Mouse (Mus musculus) left cerebral cortex, adult 8-10 months (tissue): ENCODE measurements around the gene Acot3. TPM values are rescaled to one million over a fixed set of nuclear protein-coding genes. Genes with fewer than 3 reads are reported as not detected.
"Not testable (repeated sequence)": the region's sequence is repeated elsewhere in the genome, so short reads cannot be mapped to it uniquely, and the experiment has no call there.

Source experiments
- DNase-seq, 2 experiments: peaks; one replicate each; pipeline ENCODE4 v3.0.0; 2022; ENCODE audit warnings: low spot score in 2 of 2
- total RNA-seq, 4 experiments: library from RNA; stranded (reverse); gene quantifications; 2 replicates each; pipeline ENCODE4 v1.2.4; 2022

The Acot3 gene
- total RNA-seq = 1 to 10 TPM; 2.0 to 3.2 (median 2.5) TPM

DNA sequence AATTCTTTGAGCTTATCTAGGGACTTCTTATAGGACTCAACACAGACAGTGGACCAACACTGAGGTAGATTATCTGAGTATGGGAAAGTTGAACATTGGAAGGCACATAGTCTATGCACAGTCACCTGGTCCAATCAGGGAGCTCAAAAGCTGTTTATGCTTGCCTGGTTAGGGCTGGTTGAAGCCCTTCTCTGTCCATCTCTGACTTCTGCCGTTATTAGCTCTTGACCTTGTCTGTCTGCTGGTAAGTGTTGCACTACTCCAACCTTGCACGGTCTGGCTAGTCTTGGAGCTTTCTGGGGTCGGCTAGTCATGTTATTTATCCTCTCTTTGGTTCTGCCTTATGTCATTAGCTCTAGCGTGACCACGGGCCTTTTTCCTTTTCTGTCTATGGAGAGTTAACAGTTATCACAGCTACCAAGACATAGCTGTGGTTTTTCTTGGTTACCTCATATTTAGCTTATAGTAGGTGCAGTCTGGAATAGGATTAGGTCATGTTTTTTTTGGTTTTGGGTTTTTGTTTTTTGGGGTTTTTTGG, at the start of gene Acot3:
Acot3 (plus strand) TSS at position 208 of the 538 bp plus-strand sequence.
- no peak for DNase-seq

DNA sequence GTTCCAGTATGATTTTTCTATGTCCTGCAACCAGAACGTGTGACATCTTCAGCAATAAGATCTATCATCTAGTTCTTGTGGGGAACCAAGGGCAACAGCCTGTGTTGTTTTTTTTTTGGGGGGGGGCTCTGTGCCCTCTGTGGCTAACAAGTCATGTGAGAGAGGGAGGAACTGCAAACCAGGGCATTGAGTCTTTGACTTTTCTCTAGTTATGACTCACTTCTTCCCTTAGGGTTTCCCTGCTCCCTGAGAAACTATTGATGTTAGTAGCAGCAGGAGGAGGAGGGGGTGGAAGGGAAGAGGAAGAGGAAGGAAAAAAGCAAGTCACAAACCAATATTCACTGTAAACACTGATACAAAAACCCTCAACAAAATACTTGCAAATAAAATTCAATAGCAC, 48.1 kb upstream of the Acot3 start:
- DNase-seq = no peak

DNA sequence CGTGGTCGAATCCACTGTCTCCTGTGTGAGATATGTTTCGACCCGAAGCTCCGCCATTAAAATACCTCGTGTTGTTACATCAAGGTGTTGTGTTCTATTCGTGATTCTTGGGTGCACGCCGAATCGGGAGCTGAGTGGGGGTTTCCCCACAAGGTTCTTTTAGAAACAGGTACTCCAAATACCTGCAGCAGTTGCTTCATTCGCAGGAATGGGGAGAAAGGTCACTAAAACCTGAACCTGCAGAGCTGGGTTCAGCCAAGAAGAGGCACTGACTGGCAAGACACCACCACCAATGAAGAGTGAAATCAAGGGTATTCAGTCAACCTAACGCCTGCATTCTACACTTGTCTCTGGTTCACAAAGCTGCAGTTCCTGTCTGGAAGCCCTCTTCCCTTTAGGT, 43.7 kb upstream of the Acot3 start:
- no peak for DNase-seq

DNA sequence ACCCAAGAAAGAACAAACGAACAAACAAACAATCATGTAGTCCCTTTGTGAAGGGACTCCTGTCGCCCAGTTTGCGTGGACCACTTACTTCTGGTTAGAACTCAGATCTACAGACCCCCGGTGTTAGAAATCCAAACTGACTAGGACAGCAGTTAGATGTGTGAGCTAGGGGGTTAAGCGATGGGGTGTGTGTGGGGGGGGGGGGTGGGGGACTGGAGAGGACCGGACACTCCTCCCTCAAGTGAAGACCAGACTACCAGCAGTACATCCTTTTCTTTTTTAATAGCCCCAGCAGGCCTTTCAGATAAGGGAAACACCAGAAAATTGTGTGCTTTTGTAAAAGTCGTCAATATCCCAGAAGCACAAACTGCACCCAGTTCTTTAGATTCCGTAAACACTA, 43.2 kb upstream of the Acot3 start:
- DNase-seq = no peak

DNA sequence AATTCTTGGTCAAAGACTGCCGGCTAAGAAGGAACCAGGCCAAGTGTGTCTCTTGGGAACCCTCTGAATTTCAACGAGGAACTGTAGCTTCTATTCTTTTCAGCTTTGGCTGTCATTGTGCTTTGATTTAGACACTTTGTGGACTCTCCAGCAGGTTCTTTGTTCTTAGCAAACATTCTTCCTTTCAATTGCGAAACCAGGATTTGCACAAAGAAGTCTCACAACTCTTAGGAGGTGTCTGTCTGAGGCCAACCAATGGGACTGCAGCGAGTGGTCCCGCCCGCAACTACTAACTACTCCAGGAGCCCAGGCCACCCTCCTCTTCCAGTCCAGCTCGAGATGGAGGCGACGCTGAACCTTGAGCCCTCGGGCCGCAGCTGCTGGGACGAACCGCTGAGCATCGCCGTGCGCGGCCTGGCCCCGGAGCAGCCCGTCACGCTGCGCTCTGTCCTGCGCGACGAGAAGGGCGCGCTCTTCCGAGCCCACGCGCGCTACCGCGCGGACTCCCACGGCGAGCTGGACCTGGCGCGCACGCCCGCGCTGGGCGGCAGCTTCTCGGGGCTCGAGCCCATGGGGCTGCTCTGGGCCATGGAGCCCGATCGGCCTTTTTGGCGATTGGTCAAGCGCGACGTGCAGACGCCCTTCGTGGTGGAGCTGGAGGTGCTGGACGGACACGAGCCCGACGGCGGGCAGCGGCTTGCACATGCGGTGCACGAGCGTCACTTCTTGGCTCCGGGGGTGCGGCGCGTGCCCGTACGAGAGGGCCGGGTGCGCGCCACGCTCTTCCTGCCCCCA, 42.6 kb upstream of the Acot3 start, which contains the start of gene Acot1:
Acot1 (plus strand) TSS at position 320 of the 795 bp plus-strand sequence.
- DNase-seq = peak in 1 of 2 experiments; percentile 61

DNA sequence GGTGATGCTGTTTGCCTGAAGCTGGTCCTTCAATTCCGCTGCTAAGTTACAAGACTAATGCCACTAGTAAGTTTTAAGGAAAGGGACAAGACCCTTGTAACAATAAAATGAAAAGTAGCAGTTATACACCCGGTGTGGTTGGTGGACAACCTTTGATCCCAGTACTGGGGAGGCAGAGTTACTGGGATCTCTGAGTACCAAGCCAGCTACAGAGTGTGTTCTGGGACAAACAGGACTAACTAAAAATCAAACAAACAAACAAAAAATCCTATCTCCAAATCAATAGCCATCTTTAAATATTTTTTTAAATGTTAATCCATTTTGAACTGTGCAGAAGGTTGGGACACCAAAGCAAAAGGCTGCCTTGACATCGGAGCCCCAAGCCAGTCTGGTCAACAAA, 41.7 kb upstream of the Acot3 start:
- no peak for DNase-seq

DNA sequence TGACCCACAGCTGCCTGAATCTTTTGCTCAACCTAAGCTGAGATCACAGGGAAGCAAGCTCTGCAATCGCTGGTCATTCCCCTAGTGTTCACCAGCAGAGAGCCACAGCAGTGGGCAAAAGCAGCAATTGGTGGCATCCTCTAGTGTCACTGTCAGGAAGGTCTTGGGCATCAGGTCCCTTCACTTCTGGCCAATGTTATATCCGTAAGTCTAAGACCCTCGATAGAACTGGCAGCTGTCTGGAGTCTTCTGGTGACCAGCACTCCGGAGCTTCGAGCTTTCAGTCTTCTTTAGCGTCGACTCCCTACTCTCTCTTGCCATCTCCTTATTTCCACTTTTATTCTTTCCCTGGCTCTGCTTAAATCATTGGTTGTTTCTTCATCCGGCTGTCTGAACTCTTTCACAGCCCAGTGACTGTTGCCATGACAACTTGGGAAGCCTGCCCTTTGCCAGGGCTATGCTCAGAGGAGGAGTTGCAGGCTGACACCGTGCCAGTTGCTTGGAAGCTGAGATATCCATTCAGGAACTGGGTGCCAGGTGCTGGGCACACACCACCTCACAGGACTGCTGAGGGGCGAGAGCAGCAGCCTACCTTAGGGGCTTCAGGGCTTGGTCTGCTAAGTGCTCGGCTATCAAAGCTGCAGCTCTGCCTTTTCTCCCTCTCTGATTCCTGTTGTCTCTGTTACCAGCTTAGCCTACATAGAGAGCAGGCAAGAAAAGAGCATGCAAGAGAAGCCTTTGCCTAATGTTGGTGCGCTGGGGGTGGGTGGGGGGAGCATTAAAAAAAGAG, 40.5 kb upstream of the Acot3 start:
- DNase-seq = peak; percentile 43 to 74

DNA sequence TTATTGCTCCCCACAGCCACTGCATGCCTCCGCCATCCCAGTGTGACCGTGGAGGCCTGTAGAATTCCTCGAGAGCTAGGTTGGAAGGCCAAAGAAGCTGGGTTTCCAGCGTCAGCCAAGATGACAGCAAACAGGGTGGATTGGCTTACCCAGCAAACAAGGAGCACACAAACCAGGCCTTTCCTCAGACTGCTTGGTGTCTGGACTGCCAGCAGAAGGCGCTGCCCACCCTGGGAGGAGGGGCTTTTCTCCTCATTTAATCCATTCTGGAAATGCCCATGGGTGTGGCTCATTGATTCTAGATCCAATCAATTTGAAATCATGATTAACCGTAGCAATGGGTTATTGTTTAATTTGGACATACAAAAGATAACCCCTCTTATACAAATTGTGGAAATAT, 38.8 kb upstream of the Acot3 start:
- DNase-seq = no peak

DNA sequence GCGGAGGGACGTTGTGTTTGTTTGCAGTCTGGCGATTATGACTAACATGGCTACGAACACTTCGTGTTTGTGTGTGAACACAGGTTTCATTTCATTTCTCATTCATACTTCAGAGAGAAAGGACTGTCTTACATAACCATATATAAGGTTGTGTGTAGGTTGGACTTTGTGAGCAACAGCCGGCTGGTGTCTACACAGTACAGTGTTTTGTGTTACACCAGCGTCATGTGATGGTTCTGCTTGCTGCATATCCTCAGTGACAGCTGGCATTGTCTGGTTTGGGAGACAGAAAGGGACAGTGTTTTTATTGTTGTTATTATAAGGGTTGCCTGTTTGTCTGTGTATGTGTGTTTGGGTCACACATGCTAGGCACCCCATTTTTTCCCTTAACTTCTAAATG, 38.2 kb upstream of the Acot3 start:
- DNase-seq = peak in 1 of 2 experiments; percentile 60

DNA sequence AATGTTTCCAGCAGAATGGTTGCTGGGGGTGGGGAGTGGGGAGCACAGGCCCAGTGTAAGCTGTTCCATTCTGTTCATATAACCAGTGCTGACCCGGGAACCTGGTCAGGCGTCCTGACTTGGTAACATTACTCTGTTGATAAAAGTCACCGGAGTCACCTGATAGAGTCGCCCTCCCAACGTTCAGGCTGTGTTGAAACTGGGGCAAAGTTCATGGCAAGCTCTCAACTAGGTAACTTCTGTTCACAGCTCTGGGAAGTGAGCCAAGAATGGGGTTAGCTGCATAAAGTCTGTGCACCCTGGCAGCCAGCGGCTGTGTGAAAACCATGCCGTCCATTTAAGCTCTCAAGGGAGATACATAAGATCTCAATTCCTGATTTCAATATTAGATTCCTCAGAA, 31.4 kb upstream of the Acot3 start:
- DNase-seq = not testable (repeated sequence)

DNA sequence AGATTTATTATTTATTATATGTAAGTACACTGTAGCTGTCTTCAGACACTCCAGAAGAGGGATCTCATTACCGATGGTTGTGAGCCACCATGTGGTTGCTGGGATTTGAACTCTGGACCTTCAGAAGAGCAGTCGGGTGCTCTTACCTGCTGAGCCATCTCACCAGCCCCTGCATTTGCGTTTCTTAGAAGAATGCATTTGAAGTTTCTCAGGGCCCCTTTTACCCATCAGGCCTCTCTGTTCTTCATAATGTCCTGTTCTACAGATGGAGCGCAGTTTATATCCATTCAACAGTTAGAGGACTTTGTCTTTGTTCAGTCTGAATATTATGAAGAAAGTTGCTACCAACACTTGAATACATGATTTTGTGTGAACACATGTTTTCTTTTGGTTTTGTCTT, 29.7 kb upstream of the Acot3 start:
- DNase-seq = not testable (repeated sequence)

DNA sequence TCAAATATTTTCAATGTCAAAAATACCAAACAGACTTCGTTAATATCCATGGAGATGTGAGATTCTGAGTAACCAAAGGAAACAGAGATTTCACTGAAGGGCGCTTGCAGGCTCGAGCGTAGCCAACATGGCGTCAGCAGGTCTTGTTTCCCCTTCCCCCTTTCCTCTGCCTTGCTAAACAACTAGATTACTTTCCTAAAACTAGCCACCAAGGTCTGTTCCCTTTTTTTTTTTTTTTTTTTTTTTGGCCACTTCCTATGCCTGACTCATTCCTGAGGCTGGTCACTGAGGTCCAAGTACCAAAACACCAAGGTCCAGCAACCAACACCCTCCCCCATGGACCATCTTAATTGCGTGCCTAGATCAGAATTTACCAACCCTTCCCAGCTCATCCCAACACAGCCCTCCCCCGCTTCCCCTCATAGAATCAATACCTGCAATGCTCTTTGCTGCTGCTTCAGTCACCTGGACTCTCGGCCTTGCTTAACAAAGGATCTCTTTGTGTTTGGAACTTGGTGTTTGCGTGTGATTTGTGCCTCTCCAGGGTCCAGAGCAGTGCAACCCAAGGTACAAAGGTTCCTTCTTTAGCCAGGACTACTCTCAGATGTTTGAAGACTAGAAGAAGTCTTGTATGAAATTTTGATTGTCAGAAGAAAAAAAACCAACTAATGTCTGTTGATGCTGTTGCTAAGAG, 28.7 kb upstream of the Acot3 start:
- DNase-seq = no peak

DNA sequence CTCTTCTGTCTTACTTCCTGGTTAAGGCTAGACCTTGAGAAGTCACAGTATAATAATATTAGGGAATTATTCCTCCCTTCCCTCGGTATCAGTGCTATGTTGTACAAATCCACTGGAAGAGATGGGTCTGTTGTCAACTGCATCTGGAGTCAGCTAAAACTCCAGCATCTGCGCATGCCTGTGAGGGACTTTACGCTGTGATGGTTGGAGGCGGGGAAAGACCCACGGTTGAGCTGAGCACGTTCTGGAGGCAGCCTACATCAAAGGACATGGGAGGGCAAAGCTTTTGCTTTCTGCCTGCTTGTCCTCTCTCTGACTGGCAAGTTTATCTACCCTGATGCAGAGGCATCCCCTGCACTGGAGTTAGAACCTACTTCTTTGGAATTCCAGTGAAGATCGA, 26.1 kb upstream of the Acot3 start:
- no peak for DNase-seq

DNA sequence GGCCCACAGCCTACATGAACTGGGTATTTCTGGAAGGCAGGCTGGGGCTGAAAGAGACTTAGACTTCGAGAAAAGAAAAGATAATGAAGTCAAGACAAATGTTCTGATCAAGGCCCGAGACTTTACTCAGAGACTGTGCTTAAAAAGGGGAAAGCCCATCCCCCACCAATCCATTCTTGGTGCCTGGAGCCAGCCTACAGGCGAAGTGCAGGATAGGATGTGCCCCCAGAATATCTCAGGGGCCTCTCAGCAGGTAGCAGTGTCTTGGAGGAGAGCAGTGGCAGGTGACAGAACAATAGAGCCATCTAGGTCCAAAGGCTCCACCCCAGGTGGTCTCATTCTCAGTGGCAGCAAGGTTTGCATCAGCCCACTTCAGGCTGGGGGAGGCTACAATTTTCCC, 23.6 kb upstream of the Acot3 start:
- not testable (repeated sequence) for DNase-seq

DNA sequence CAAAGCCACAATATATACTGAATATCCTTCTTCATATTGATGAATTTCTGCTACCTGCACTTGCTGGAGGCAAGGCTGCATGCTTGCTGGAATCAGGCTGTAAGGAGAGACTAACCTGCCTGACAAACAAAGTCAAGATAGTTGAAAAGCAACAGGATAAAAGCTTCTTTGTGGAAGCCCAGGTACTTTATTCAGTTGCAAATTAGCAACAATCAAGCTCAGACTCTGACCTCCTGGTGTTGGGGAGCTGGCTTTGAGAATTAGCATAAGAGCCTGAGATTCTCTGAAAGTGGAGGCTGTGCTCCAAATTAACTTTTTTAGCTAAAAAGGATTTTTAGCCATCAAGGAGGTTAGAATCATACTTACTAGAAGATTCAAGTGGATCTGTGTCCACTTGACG, 22.9 kb upstream of the Acot3 start:
- DNase-seq = not testable (repeated sequence)

DNA sequence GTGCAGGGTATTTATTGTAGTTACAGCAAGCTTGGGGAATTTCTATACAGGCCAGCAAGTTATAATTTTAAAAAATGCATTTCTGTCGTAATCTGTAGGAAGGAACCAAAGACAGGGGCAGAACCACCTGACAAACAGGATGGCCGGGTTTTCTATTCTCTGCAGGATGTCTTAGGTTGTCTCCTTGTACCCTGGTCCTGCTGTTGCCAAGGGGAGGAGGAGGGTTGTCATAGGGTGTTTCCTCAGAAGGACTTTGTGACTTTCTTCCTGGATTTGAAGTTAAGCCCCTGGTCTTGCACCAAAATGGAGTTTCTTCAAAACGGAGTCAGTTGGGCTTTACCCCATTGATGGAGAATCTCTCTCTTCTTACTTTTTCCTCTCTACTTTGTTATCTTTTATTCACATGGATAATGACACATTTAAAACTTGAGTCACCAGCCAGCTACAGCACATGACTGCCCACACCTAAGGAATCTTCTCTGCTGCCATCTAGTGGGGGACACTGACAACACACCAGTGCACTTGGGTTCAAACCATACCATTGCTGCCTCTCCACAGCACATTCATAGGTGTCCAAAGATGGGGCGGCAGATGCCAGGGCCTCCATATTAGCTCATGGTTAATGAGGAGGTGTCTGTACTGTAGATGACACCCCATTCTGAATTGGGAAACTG, 21.1 kb upstream of the Acot3 start:
- peak; percentile 50 to 63 for DNase-seq

DNA sequence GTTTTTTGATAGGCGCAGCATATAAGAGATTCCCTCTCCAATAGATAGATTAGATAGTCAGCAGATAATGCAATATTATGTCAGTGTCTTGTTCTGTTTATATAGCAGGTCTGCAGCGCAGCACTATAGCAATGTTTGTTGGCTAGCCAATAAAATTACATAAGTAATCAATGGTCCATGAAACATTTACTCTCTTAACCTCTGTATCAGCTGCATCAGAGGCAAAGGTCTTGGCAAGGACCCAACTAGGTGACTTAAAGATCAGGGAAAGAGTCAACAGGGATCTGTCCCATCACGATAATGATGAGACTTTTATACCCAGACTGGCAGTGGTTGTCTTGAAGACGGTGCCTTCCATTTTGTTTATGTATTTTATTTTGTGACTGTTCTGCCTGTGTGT, 19.1 kb upstream of the Acot3 start:
- no peak for DNase-seq

DNA sequence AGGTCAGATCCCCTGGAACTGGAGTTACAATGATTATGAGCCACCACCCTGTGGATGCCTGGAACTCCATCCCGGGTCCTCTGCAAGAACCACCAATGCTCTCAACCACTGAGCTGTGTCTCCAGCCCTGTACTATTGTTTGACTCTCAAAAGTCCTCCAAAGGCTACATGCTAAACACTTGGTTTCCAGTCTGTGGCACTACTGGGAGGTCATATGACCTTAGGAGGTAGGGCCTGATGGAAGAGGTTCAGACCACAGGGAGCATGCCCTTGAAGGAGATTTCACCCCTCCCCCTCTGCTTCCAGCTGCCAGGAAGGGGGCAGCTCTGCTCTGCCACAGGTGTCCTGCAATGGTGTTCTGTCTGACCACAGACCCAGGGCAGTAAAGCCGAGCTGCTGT, 18.6 kb upstream of the Acot3 start:
- not testable (repeated sequence) for DNase-seq

DNA sequence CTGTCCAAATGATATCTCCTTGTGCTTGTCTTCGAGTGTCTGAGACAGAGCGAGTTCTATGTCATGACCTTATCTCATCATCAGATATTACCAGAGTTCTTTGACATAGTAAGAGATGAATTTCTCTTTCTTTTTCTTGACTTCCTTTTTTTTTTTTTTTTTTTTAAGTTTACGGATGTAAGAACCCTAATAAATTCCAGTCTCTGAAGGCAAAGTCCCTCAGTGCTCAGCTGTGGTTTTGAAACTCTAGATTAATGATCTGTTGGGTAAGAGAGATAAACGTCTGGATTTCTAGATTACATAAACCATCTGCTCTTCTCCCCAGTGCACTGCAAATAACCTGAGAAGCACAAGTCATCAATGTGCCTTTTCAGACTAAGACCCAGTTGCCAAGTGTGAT, 17.8 kb upstream of the Acot3 start:
- DNase-seq = no peak

DNA sequence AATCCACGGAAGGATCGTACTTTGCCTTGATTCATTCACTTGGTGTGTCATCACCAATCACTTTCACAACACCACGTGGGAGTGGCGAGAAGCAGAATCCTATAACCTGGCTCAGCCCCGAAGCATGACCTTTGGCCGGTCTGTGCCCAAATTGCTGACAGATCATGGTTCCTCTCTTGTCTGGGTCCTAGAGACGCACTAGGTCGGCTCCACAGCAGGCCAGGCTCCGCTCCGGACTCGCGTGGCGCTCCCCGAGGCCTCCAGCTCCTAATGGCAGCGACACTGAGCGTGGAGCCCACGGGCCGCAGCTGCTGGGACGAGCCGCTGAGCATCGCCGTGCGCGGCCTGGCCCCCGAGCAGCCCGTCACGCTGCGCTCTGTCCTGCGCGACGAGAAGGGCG, 13.7 kb upstream of the Acot3 start, which contains the start of gene Acot4:
Acot4 (plus strand) TSS at position 139 of the 400 bp plus-strand sequence.
- DNase-seq = peak in 1 of 2 experiments; percentile 15

DNA sequence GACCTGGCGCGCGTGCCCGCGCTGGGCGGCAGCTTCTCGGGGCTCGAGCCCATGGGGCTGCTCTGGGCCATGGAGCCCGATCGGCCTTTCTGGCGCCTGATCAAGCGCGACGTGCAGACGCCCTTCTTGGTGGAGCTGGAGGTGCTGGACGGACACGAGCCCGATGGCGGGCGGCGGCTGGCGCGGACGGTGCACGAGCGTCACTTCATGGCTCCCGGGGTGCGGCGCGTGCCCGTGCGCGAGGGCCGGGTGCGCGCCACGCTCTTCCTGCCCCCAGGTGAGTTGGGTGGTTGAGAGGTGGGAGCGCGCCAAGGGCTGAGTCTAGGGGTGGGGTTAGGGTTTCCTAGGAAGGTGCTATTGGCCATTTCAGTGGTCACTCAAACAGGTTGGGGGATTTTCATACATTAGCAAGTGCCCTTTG, 13.2 kb upstream of the Acot3 start, which contains the start of gene Gm49366:
Gm49366 (plus strand) TSS at position 245 of the 421 bp plus-strand sequence.
- DNase-seq = peak; percentile 18
